Mouse (Mus musculus): ENCODE data around the gene Piga.

Piga gene

GRCm38 (mm10) chrX:164419471-164419939, at the start of gene Piga:
Gene Piga (plus strand): TSS chrX:164419787.
- peak; percentile 92 to 97 for DNase-seq

- DNase-seq = peak in 1 of 2 experiments; percentile 14
These were observed 49.0 kb upstream of the Piga start for GRCm38 (mm10) chrX:164370576-164370975.

DNA sequence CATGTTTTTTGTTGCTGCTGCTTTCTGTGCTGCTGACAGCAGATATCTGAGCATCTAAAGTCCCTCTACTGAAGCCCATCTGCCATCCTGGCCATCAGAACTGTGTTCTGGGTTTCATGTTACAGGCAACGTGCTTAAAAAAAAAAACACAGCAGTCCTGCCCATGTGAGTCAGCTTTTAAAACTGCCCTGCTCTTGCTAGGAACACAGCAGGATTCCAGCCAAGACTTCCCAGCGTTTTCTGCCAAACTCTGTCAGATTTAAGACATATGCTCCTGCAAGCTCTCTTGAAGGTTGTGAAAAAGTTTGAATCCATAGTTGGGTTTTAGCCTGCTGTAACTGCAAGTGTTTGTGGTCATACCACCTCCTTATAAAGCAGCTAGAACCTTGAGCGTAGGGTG, 46.5 kb upstream of the Piga start, which contains the start of gene Vegfd:
Gene Vegfd (plus strand): TSS at position 298 of the 400 bp plus-strand sequence.
- DNase-seq = peak; percentile 31 to 56

GRCm38 (mm10) chrX:164374586-164374985, 45.0 kb upstream of the Piga start:
- no peak for DNase-seq

DNA sequence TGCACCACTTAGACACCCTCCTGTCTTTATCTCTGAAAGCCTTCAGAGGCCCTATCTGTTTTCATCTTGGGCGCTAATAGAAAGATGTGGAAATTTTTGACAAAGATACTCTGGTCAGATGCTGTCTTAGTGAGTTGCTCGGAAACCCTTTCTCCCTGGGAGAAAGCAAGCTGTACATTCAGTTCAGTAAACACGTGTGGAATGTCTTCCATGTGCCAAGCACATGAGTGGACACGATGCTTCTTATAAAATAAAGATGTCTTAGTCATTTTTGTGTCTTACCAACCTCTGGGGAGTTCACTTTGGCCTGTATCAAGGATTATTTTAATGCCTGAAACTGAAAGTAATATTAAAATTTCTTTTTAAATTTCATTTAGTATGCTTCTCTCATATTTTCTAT, 39.9 kb upstream of the Piga start:
- DNase-seq = no peak

- DNase-seq = peak; percentile 81 to 89
These were observed 37.8 kb upstream of the Piga start for GRCm38 (mm10) chrX:164381618-164382408.

DNA sequence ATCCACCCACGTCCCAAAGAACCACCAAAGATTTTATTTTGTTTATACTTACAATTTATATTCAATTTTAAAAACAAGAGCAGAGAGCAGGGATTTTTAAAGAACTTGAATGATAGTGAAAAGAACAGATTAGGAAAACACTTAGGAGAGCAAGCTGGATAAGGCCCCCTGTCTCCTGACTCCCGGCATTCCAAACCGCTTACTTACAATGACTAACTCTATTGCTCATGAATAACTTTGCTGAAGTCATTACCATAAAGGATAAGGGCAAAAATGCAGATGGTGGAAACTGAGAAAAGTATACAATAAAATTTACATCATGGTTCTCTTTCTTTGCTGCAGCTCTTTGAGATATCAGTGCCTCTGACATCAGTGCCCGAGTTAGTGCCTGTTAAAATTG, 25.5 kb upstream of the Piga start:
- DNase-seq = no peak

- no peak for DNase-seq
These were observed 21.1 kb upstream of the Piga start for GRCm38 (mm10) chrX:164398456-164398855.

- DNase-seq = no peak
These were observed 14.4 kb upstream of the Piga start for GRCm38 (mm10) chrX:164405080-164405649.

- DNase-seq = no peak
These were observed 13.2 kb upstream of the Piga start for GRCm38 (mm10) chrX:164406133-164407022.

DNA sequence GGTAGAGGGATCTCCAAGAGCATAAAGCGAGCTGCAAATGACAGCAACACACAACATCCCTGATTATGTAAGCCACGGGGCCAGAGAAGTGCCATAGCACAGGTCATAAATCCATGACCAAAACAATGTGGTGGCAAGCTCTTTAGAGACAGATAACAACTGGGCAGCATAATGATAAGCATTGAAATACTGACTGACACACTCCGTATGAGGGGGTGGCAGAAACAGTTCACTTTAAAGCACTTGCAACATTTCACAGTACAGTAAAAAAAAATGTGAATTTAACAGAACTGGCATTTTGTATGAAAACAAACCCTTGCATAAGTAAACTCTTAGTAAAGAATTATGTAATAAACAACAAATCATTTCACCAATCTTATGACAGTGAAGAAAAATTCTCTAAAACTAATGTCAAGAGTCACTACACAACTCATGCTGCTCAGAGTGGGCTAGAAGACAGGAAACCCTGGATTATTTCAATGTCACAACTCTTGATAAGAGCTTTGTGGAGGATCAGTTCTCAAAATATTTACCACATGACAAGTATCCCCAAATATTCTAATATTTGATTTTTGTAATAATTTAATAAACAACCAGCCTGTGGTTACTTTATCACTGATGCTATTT, 11.2 kb upstream of the Piga start:
- no peak for DNase-seq

- no peak for DNase-seq
These were observed 9.0 kb upstream of the Piga start for GRCm38 (mm10) chrX:164410562-164410961.

DNA sequence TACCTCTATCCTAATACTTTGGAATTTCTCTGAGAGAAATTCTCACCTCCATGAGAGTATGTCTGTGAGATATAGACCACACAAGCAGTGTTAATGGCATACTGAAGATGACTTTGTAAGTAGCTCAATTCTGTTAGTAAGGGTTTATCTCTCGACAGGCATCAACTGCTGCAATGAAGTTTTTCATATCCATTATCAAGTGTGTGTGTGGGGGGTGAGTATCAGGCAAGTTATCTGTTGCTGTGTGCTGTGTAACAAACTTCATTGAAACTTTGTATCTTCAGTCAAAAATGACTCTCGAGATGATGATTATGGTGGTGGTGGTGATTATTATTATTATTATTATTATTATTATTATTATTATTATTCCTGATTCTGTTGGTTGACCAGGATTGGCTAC, 2.8 kb upstream of the Piga start:
- DNase-seq = no peak

DNA sequence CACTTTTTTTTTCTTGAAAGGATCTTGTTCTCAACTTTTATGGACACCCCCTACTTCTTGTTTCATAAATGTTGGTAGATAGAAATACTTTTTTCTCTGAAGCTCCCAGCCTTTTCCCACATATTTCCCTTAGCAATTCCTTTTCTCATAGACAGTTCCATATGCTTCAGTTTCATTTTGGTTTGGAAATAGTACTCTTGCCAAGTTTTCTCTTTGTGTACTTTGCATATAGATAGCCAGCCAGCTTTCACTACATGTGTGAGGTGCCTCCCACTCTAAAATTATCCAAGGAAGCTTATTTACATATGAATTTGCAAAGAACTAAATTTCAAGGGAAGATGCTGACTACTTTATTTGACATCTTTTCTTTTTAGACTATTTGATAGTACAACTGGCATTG, 1.6 kb upstream of the Piga start:
- DNase-seq = no peak

DNA sequence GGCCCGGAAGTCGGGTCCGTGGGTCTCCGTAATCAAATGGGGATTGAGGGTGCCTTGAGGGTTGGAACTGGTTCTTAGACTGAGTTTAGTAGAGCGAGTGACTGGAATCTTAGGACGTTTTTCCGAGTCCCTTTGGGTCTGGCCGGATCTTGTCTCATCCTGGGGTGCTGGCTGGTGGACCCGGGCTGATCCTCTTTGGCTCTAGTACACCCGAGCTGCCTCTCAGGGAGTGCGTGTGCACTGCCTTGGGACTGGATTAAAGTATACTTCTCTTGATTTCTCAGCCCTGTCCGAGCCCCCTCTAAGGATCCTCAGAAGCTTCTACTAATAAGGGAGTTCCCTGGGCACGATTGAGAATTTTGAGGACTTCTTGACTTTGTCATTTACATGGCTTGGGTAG, 368 bp downstream of the Piga start:
- no peak for DNase-seq

DNA sequence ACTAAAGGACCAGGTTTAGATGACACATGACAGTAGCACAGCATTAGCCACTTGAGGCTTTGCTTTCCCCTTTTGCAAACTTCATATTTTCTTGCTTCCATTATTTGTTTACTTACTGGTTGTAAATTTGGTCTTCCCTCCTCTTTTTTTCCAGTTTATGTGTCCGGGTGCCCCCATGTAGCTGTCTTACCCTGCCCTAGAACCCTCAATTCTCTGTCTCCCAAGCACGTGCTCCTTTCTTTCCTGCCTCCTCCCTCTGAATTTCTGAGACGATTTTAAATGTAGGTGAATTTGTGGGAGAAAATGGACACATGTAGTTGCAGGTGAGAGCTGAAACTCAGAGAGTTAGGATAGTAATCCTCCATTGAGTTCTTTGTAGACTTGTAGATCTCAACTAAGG, 931 bp downstream of the Piga start:
- no peak for DNase-seq

DNA sequence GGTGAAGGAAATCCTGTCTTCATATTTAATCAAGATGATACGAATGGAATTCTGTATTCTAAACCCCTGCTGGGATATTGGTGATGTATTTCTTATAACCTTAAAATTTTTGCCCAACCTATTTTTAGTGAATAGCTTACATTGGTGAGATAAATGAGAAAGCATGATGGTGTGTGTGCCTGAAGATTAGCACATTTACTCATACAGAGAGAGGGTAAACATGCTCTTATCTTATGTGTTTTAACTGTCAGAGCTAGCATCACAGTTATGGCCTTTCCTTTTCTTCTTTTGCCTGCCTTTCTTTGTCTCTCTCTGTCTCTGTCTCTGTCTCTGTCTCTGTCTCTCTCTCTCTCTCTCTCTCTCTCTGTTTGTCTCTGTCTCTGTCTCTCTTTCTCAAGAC, 5.2 kb downstream of the Piga start:
- DNase-seq = no peak

DNA sequence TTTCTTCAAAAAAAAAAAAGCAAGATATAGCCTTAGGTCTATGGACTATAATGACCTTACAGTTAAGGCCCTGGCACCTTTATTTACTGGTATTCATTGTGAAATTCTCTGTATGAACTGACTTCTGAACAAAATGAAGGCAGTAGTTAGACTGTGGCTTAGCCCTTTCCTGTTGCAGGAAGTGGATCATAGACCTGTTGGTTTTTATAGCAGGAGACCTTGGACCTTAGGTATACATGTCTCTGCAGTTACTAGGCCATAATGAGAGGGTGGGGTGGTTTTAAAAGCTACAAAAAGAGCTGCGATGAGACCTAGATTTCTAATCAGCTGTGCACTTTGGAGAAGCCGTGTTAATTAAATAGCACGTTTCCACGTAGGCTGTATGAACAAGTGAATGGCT, 7.7 kb downstream of the Piga start:
- DNase-seq = no peak

- no peak for DNase-seq
These were observed 8.6 kb downstream of the Piga start for GRCm38 (mm10) chrX:164428224-164428623.

DNA sequence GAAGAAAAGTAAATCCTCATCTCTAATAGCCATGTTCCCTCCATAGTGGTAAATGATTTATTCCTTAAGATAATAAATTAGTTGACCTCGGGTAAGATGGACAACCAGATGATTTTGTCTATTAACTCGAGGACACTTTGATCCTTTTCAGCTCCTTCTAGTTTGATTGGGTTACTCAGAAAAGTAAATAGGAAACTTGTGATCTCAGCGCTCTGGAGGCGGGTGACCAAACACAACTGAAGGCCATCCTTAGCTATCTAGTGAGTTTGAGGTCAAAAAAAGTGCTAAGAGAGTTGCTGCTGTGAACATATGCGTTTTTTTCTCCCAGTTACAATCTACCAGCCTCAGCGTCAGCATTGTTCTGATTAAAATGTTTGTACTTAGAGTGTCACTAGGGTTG, 11.0 kb downstream of the Piga start:
- DNase-seq = peak in 1 of 2 experiments; percentile 10

- DNase-seq = no peak
These were observed 11.5 kb downstream of the Piga start for GRCm38 (mm10) chrX:164431133-164431532.

GRCm38 (mm10) chrX:164431541-164431940, 12.0 kb downstream of the Piga start:
- DNase-seq = no peak

DNA sequence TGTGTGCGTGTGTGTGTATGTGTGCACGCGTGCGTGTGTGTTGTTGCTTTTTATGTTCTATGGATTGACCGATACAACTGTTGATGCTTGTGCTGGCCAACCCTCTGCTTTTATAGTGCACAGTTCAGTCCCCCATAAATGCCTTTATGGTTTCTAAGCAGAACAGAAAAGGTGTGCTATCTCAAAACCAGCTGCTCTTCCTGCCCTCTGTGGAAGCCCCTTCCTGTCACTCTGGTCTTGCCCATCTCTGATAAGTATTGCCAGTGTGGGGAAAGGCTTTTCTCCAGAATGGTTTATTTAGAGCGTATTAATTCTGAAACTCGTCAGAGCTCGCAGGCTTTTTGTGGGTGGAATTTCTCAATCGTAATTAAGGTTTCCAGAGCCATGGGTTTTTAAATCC, 13.1 kb downstream of the Piga start:
- no peak for DNase-seq

All from kidney, postnatal 25 days (tissue).